Mouse (Mus musculus) mammary gland, adult 2 months (tissue): ENCODE data around the gene D430042O09Rik. TPM values are rescaled to one million over a fixed set of nuclear protein-coding genes. Genes with fewer than 3 reads are reported as not detected.

Experiments
- polyA plus RNA-seq: library from polyadenylated mRNA; depleted of rRNA; stranded (reverse); fragments of >200 nt; gene quantifications from 2 replicates; pipeline ENCODE4 v1.2.3, GENCODE M21; 2012; ENCODE audit warnings: low replicate concordance; rRNA removed

D430042O09Rik gene
- polyA plus RNA-seq, result 11.7 and 13.2 TPM in 2 replicates

DNA sequence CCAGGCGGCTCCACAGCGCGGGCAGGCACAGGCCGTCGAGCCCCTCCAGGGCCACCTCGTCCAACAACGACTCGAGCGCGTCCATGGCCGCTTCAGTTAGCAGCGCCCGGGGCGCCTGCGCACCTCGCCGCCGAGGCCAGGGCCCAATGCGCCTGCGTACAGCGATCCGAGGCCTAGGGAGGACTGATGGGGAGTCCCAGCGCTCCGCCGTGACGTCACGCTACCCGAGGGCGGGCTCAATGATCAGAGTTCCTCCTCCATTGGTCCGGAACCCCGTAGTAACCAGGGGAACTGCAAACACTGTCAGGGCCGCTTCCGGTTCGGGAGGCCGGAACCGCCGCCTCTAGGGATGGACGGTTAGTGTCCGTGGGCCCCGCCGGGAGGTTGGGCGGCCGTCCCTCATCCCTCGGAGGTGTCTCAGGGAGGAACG, at the start of gene D430042O09Rik, which contains the start of gene Gtf3c1:
TSS of gene D430042O09Rik (plus strand) at position 296 of the 430 bp plus-strand sequence.
TSS of gene Gtf3c1 (minus strand) at position 188 of the 430 bp plus-strand sequence.

Other genes with a start within 250 kb of the D430042O09Rik start
- gene Nsmce1, start 216.3 kb upstream of the D430042O09Rik start, polyA plus RNA-seq, result 37.9 and 49.8 TPM in 2 replicates
- 106 and 127 TPM in 2 replicates for gene Il4ra, start 155.8 kb upstream of the D430042O09Rik start, polyA plus RNA-seq
- 54.1 and 114 TPM in 2 replicates for gene Il21r, start 104.5 kb upstream of the D430042O09Rik start, polyA plus RNA-seq
- 44.7 and 58.6 TPM in 2 replicates for gene Gtf3c1, start 108 bp upstream of the D430042O09Rik start, polyA plus RNA-seq